Mouse (Mus musculus): ENCODE measurements at regions not wholly inside any gene's neighbourhood (a gene's known extent, or its start where the extent isn't known, plus 50 kb on each side); places are given as distances from the start of the nearest gene placed in this dataset.

DNA sequence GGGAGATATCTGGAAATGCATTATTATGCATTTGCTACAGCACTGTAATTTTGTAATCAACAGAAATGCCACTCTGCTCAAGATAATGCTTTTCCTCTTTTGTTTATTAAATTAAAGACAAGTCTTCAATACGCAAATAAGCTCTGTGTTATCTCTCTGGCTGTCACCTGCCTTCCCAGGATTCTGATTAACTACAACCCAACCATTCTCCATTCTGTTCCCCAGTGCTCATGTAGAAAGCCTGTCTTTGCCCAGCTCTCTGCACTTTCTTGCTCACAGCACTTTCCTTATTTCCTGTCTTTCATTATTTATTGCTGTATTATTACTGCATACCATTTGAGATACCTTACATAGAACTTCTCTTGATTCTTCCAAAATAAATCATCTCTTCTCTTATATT lies 525.6 kb downstream of the Cd109 start:
- Histone ChIP-seq H3K27ac (ENCODE audit: low read depth) (no peak overlapping the region), H3K4me1 (ENCODE audit: control insufficient read depth, insufficient read depth) (no peaks in the 10 kb centered on the region), H3K9me3 (replicated peaks; ENCODE audit: control insufficient read depth, low read length) (no peaks in the 10 kb centered on the region), H3K36me3 (replicated peaks; ENCODE audit: control insufficient read depth, insufficient read depth, low read length) (no peaks in the 10 kb centered on the region), H3K27me3 (ENCODE audit: control insufficient read depth, insufficient read depth, low read length) (no peaks in the 10 kb centered on the region), H3K4me2 (ENCODE audit: low read depth, low read length) (no peak overlapping the region), H3K4me3 (ENCODE audit: low read depth, low read length) (no peak overlapping the region), H3K9ac (replicated peaks; ENCODE audit: low read depth, low read length) (no peak overlapping the region)
- WGBS = 45% methylated on average over 1 of the region's 1 CpGs
- ATAC-seq (ENCODE audit: insufficient read depth, low read depth) = no peak
- TF ChIP-seq CTCF (IDR thresholded peaks at IDR 0.05; ENCODE audit: low read depth) = no peak
- no peak for DNase-seq (ENCODE audit: low spot score)

DNA sequence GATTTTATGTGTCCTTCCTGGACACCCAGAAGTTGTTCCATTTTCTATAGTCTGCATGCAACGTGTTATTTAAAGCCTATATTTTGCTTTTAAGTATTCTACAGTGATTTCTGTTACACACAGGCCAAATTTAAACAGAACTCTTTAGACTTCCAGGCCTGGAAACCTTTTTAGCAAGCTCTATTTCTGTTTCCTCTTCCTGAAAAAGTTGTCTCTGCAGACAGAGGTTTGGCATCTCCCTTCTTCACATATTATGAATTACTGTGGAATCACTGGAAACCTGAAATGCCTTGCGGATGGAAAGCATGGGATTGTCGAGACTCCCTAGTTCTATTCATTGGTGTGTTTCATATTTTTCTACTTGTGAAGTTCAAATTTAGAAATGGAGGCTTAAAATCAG lies 530.7 kb downstream of the Cd109 start:
- WGBS = 80% methylated on average over 3 of the region's 3 CpGs
- no peak overlapping the region for H3K9ac ChIP-seq (replicated peaks; ENCODE audit: low read depth, low read length)
- H3K27ac ChIP-seq (ENCODE audit: low read depth) = no peak overlapping the region
- no peaks in the 10 kb centered on the region for H3K9me3 ChIP-seq (replicated peaks; ENCODE audit: control insufficient read depth, low read length)
- DNase-seq (ENCODE audit: low spot score) (no peak), ATAC-seq (ENCODE audit: insufficient read depth, low read depth) (no peak)
- H3K4me3 ChIP-seq (ENCODE audit: low read depth, low read length) = no peak overlapping the region
- H3K36me3 ChIP-seq (replicated peaks; ENCODE audit: control insufficient read depth, insufficient read depth, low read length) = no peaks in the 10 kb centered on the region
- no peaks in the 10 kb centered on the region for H3K27me3 ChIP-seq (ENCODE audit: control insufficient read depth, insufficient read depth, low read length)
- no peaks in the 10 kb centered on the region for H3K4me1 ChIP-seq (ENCODE audit: control insufficient read depth, insufficient read depth)
- no peak overlapping the region for H3K4me2 ChIP-seq (ENCODE audit: low read depth, low read length)
- TF ChIP-seq CTCF (IDR thresholded peaks at IDR 0.05; ENCODE audit: low read depth) = no peak
- TF ChIP-seq EP300 (IDR thresholded peaks at IDR 0.05; ENCODE audit: low read depth) = no peak

DNA sequence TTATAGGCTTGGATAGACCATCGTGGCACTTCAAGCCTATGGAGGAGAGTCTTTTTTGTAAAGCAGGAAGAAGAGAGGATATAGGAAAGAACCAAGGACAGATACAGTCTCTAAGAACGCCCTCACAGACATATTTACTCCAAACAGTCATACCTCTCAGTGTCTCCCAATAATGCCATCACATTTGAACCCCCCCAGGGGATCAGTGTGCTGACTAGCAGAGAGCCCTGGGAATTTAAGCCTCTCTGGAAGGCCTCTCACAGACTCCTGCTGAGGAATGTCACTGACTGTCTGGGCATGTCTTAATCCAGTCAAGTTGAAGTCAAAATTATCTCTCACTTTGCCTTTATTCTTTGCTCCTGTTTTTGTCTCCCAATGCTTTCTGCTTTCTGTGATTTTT lies 550.2 kb downstream of the Cd109 start:
- H3K4me3 ChIP-seq (ENCODE audit: low read depth, low read length) = no peak overlapping the region
- no peak overlapping the region for H3K27ac ChIP-seq (ENCODE audit: low read depth)
- H3K4me2 ChIP-seq (ENCODE audit: low read depth, low read length) = no peak overlapping the region
- no peaks in the 10 kb centered on the region for H3K27me3 ChIP-seq (ENCODE audit: control insufficient read depth, insufficient read depth, low read length)
- ATAC-seq (ENCODE audit: insufficient read depth, low read depth) = no peak
- H3K36me3 ChIP-seq (replicated peaks; ENCODE audit: control insufficient read depth, insufficient read depth, low read length) = no peaks in the 10 kb centered on the region
- TF ChIP-seq EP300 (IDR thresholded peaks at IDR 0.05; ENCODE audit: low read depth) = no peak
- TF ChIP-seq CTCF (IDR thresholded peaks at IDR 0.05; ENCODE audit: low read depth) = no peak
- H3K9ac ChIP-seq (replicated peaks; ENCODE audit: low read depth, low read length) = no peak overlapping the region
- H3K4me1 ChIP-seq (ENCODE audit: control insufficient read depth, insufficient read depth) = no peaks in the 10 kb centered on the region
- 51% methylated on average over 2 of the region's 2 CpGs for WGBS
- no peaks in the 10 kb centered on the region for H3K9me3 ChIP-seq (replicated peaks; ENCODE audit: control insufficient read depth, low read length)
- no peak for DNase-seq (ENCODE audit: low spot score)

DNA sequence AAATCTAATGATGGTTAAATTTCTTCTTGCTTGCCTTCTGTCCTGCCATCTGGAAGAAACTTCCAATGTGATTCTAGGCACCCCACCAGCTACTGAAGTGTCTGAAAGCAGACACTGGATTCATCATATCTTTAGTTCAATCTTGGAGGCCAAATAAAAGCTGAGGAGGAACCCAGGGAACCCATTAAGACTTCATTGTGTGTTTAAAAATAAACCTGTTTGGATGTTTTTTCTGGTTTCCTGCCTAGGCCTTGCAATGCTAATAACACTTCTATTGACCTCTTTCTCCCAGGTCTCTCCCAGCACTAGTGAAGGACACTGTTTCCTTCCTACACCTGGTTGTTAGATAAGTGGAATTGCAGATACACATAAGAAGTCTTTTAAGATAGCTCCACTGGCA lies 545.6 kb downstream of the Col12a1 start:
- Histone ChIP-seq H3K4me3 (ENCODE audit: low read depth, low read length) (no peak overlapping the region), H3K4me1 (ENCODE audit: control insufficient read depth, insufficient read depth) (no peaks in the 10 kb centered on the region), H3K27ac (ENCODE audit: low read depth) (no peak overlapping the region), H3K9ac (replicated peaks; ENCODE audit: low read depth, low read length) (no peak overlapping the region), H3K36me3 (replicated peaks; ENCODE audit: control insufficient read depth, insufficient read depth, low read length) (no peaks in the 10 kb centered on the region), H3K4me2 (ENCODE audit: low read depth, low read length) (no peak overlapping the region), H3K9me3 (replicated peaks; ENCODE audit: control insufficient read depth, low read length) (no peaks in the 10 kb centered on the region), H3K27me3 (ENCODE audit: control insufficient read depth, insufficient read depth, low read length) (no peaks in the 10 kb centered on the region)
- TF ChIP-seq EP300 (IDR thresholded peaks at IDR 0.05; ENCODE audit: low read depth) (0 out of 2 replicates have a peak, but pooled peaks have one; percentile 24), CTCF (IDR thresholded peaks at IDR 0.05; ENCODE audit: low read depth) (no peak)
- ATAC-seq (ENCODE audit: insufficient read depth, low read depth) (no peak), DNase-seq (ENCODE audit: low spot score) (no peak)

DNA sequence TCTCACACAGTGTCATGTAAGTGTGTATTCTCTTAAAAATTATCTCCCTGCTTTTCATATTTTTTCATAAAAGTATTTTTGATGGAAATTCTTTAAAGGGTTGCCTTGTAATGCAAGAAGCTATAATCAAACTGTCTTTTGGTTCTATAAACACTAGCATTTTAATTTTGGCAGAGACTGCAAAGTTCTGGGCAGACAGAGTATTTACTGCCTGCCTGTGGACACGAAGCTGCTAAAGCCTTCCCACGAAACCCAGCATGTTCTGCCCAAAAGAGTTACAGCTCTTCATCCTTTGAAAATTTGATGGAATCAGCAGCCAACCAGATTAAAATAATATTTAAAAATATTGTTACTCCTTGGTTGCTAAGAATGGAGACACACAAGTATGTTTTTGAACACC lies 538.7 kb downstream of the Col12a1 start:
- no peaks in the 10 kb centered on the region for H3K27me3 ChIP-seq (ENCODE audit: control insufficient read depth, insufficient read depth, low read length)
- WGBS = 92% methylated on average over 2 of the region's 2 CpGs
- no peak overlapping the region for H3K9ac ChIP-seq (replicated peaks; ENCODE audit: low read depth, low read length)
- H3K36me3 ChIP-seq (replicated peaks; ENCODE audit: control insufficient read depth, insufficient read depth, low read length) = no peaks in the 10 kb centered on the region
- no peak overlapping the region for H3K4me3 ChIP-seq (ENCODE audit: low read depth, low read length)
- H3K27ac ChIP-seq (ENCODE audit: low read depth) = no peak overlapping the region
- DNase-seq (ENCODE audit: low spot score) (no peak), ATAC-seq (ENCODE audit: insufficient read depth, low read depth) (no peak)
- no peak overlapping the region for H3K4me2 ChIP-seq (ENCODE audit: low read depth, low read length)
- no peaks in the 10 kb centered on the region for H3K9me3 ChIP-seq (replicated peaks; ENCODE audit: control insufficient read depth, low read length)
- H3K4me1 ChIP-seq (ENCODE audit: control insufficient read depth, insufficient read depth) = no peaks in the 10 kb centered on the region
- TF ChIP-seq CTCF (IDR thresholded peaks at IDR 0.05; ENCODE audit: low read depth) (no peak), EP300 (IDR thresholded peaks at IDR 0.05; ENCODE audit: low read depth) (no peak)

DNA sequence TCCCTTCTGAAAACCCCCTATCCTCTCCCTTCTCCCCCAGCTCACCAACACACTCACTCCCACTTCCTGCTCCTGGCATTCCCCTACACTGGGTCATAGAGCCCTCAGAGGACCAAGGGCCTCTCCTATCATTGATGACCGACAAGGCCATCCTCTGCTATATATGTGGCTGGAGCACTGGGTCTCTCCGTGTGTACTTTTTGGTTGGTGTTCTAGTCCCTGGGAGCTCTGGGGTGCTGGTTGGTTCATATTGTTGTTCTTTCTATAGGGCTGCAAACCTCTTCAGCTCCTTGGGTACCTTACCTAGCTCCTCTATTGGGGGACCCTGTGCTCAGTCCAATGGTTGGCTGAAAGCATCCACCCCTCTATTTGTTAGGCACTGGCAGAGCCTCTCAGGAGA lies 523.2 kb downstream of the Col12a1 start:
- no peak overlapping the region for H3K4me2 ChIP-seq (ENCODE audit: low read depth, low read length)
- H3K27me3 ChIP-seq (ENCODE audit: control insufficient read depth, insufficient read depth, low read length) = no peaks in the 10 kb centered on the region
- no peak overlapping the region for H3K9ac ChIP-seq (replicated peaks; ENCODE audit: low read depth, low read length)
- H3K36me3 ChIP-seq (replicated peaks; ENCODE audit: control insufficient read depth, insufficient read depth, low read length) = no peaks in the 10 kb centered on the region
- no peaks in the 10 kb centered on the region for H3K9me3 ChIP-seq (replicated peaks; ENCODE audit: control insufficient read depth, low read length)
- TF ChIP-seq CTCF (IDR thresholded peaks at IDR 0.05; ENCODE audit: low read depth) (no peak), EP300 (IDR thresholded peaks at IDR 0.05; ENCODE audit: low read depth) (no peak)
- no peaks in the 10 kb centered on the region for H3K4me1 ChIP-seq (ENCODE audit: control insufficient read depth, insufficient read depth)
- no peak overlapping the region for H3K27ac ChIP-seq (ENCODE audit: low read depth)
- DNase-seq (ENCODE audit: low spot score) (no peak), ATAC-seq (ENCODE audit: insufficient read depth, low read depth) (no peak)
- WGBS = 68% methylated on average over 2 of the region's 2 CpGs
- H3K4me3 ChIP-seq (ENCODE audit: low read depth, low read length) = no peak overlapping the region

All from heart, postnatal 0 days (tissue).